In the genomic region with DNA sequence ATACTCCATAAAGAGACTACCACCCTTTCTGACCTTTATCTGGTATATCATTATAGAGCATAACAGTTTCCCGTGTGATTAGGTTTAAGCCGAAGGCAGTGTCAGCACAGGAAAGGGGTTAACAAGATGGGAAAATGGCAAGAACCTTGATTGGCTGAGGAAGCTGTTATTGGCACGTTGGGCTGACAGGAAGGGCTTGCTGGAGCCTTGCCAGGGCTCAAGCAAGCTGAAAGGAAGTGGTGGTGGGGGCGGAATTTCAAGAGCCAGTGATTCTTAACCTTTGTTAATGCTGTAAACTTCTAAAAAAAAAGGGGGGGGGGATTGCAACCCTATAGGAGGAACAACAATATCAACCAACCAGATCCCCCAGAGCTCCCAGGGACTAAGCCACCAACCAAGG, we compare ENCODE assay signal across 11 mouse cellular contexts. TPM values are rescaled to one million over a fixed set of nuclear protein-coding genes. Genes with fewer than 3 reads are reported as not detected.
DNase-seq lines count a peak whose midpoint lies in the region; ATAC-seq and TF ChIP-seq lines count a peak whose summit lies in the region.
"Had no signal": no experiment of that assay in that cellular context is flagged by ENCODE, and none has a peak within 500 bp of the region (broad histone marks: within the 10 kb centered on the region; RNA-seq: fewer than 3 reads in every experiment).

No protein-coding gene starts in this region.

- no peak overlapping the region for H3K9ac ChIP-seq in kidney, postnatal 0 days (ENCODE audit: low read depth, low read length)
- H3K9ac ChIP-seq: embryonic facial prominence, embryonic 15.5 days; liver, embryonic 14.5 days; stomach, embryonic 15.5 days had no signal

- no peaks in the 10 kb centered on the region for H3K4me1 ChIP-seq in kidney, postnatal 0 days (replicated peaks; ENCODE audit: insufficient read depth, low read length)

- intact Hi-C loops in heart, postnatal 25 days (cut with DNase I) = no loop called here

- 31% methylated on average over 4 of the region's 4 CpGs for WGBS in kidney, postnatal 0 days

- no peak overlapping the region for H3K27ac ChIP-seq in kidney, postnatal 0 days
- H3K27ac ChIP-seq: embryonic facial prominence, embryonic 15.5 days; liver, embryonic 14.5 days; stomach, embryonic 15.5 days had no signal

- no peaks in the 10 kb centered on the region for H3K36me3 ChIP-seq in kidney, postnatal 0 days (ENCODE audit: insufficient read depth, low read length)
- H3K36me3 ChIP-seq: embryonic facial prominence, embryonic 15.5 days; stomach, embryonic 15.5 days had no signal

- no peak overlapping the region for H3K4me2 ChIP-seq in kidney, postnatal 0 days (ENCODE audit: low read length)
- H3K4me2 ChIP-seq: embryonic facial prominence, embryonic 15.5 days had no signal

- ATAC-seq in kidney, postnatal 0 days (replicated peaks; ENCODE audit: low FRiP score, low read depth) = no peak
- no peak for ATAC-seq in cerebellum, adult (ENCODE audit: insufficient number of reproducible peaks, low FRiP score, low TSS enrichment)

- H3K4me3 ChIP-seq in kidney, postnatal 0 days (replicated peaks; ENCODE audit: low read depth, low read length) = no peak overlapping the region
- H3K4me3 ChIP-seq: embryonic facial prominence, embryonic 15.5 days; stomach, embryonic 15.5 days had no signal

- DNase-seq in heart, adult 11 months = peak; percentile 95
- DNase-seq in heart, postnatal 25 days (ENCODE audit: low spot score) = no peak
- DNase-seq in NIH3T3 (ENCODE audit: low read depth) = peak; percentile 63
- DNase-seq in kidney, postnatal 0 days (ENCODE audit: low spot score) = peak; percentile 78
- DNase-seq in spleen, adult 12 weeks (ENCODE audit: low spot score) = peak; percentile 34
- no peak for DNase-seq in urinary bladder, postnatal 10 days (ENCODE audit: low spot score)
- DNase-seq in layer of hippocampus, postnatal 25 days (ENCODE audit: extremely low spot score in 1 of 2, low spot score in 1 of 2) = no peak

- H3K27me3 ChIP-seq in kidney, postnatal 0 days (ENCODE audit: insufficient read depth, low read length) = no peaks in the 10 kb centered on the region
- H3K27me3 ChIP-seq: embryonic facial prominence, embryonic 15.5 days; stomach, embryonic 15.5 days had no signal

- no peak for TF ChIP-seq CTCF in kidney, postnatal 0 days (IDR thresholded peaks at IDR 0.05; ENCODE audit: low read depth)

- H3K9me3 ChIP-seq in kidney, postnatal 0 days (replicated peaks; ENCODE audit: low read length) = no peaks in the 10 kb centered on the region
- H3K9me3 ChIP-seq: embryonic facial prominence, embryonic 15.5 days; stomach, embryonic 15.5 days had no signal

RNA-seq across cellular contexts. Expression of gene Iqgap1, which starts 6.4 kb away (rescaled TPM):
- total RNA-seq in heart, postnatal 25 days (2021) = 10 to 100 TPM; 39.8 to 46.7 TPM
- 77.0 and 83.7 TPM in 2 replicates for polyA plus RNA-seq in kidney, postnatal 0 days (2015; fragmentation: Nextera tagmentation; extraction: Ambion mirVana)
- total RNA-seq in layer of hippocampus, postnatal 25 days (2021) = 10 to 100 TPM; 15.9 to 23.3 TPM

RNA-seq across cellular contexts. Expression of gene Zscan2, which starts 28.5 kb away (rescaled TPM):
- total RNA-seq in heart, postnatal 25 days (2021) = 1 to 10 TPM; 5.4 to 6.1 TPM
- polyA plus RNA-seq in kidney, postnatal 0 days (2015; fragmentation: Nextera tagmentation; extraction: Ambion mirVana) = 2.7 TPM in 2 replicates
- 10 to 100 TPM; 14.1 to 15.1 TPM for total RNA-seq in layer of hippocampus, postnatal 25 days (2021)

Comparison
In these comparisons a context has a peak if more than half of its experiments do, and no peak if none do; other contexts are left out.
1. DNase-seq: peak in heart, adult 11 months (single experiment), NIH3T3 (single experiment), kidney, postnatal 0 days (single experiment) and spleen, adult 12 weeks (single experiment); none in heart, postnatal 25 days (single experiment), urinary bladder, postnatal 10 days (single experiment) and layer of hippocampus, postnatal 25 days (0 of 2).